Mouse (Mus musculus): ENCODE measurements around the gene Cep162. TPM values are rescaled to one million over a fixed set of nuclear protein-coding genes. Genes with fewer than 3 reads are reported as not detected.

The Cep162 gene
- polyA plus RNA-seq, 1 experiment = 0.06 TPM

GRCm38 (mm10) chr9:87145180-87145579 lies 110.2 kb downstream of the Cep162 start:
- Histone ChIP-seq H3K4me3 (replicated peaks) (no peak overlapping the region), H3K36me3 (ENCODE audit: control insufficient read depth) (no peaks in the 10 kb centered on the region), H3K4me1 (ENCODE audit: control insufficient read depth) (no peaks in the 10 kb centered on the region), H3K9me3 (ENCODE audit: control insufficient read depth, low read length) (no peaks in the 10 kb centered on the region), H3K27me3 (ENCODE audit: control insufficient read depth) (peaks cover 25% of the 10 kb centered on the region)
- TF ChIP-seq TAL1 (IDR thresholded peaks at IDR 0.05; ENCODE audit: low read length) (no peak), GATA1 (IDR thresholded peaks at IDR 0.05; ENCODE audit: low read length) (no peak)

- H3K4me1 ChIP-seq (ENCODE audit: control insufficient read depth) = no peaks in the 10 kb centered on the region
- no peaks in the 10 kb centered on the region for H3K9me3 ChIP-seq (ENCODE audit: control insufficient read depth, low read length)
- H3K36me3 ChIP-seq (ENCODE audit: control insufficient read depth) = no peaks in the 10 kb centered on the region
- peaks cover 25% of the 10 kb centered on the region for H3K27me3 ChIP-seq (ENCODE audit: control insufficient read depth)
- no peak overlapping the region for H3K4me3 ChIP-seq (replicated peaks)
- no peak for TF ChIP-seq GATA1 (IDR thresholded peaks at IDR 0.05; ENCODE audit: low read length)
- TF ChIP-seq TAL1 (IDR thresholded peaks at IDR 0.05; ENCODE audit: low read length) = no peak
Measured at GRCm38 (mm10) chr9:87144532-87144931, 110.8 kb downstream of the Cep162 start.

DNA sequence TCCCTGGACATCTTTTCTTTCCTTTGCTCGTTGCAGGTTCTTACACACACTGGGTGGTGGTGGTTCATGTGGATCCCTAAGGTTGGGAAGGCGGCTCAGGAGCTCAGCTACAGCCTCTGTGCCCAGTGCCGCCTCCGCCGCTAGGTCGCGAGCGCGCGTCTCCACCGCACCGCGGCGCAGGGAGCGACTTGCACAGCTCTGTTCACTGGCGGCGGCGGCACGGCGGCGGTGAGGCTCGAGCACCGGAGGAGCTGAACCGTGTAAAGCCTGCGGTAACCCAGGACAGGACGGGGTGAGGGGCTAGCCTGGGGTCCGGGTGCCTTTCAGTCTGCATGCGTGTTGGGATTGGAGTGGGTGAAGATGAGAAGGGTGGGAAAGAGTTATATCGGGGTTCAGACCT lies 111.2 kb downstream of the Cep162 start, which contains the start of gene Mrap2:
Mrap2 (plus strand) TSS at position 201 of the 400 bp plus-strand sequence.
- H3K4me3 ChIP-seq (replicated peaks) = no peak within 1 kb of the TSS
- H3K4me1 ChIP-seq (ENCODE audit: control insufficient read depth) = no peaks in the 10 kb centered on the region
- H3K9me3 ChIP-seq (ENCODE audit: control insufficient read depth, low read length) = no peaks in the 10 kb centered on the region
- H3K36me3 ChIP-seq (ENCODE audit: control insufficient read depth) = no peaks in the 10 kb centered on the region
- peaks cover 25% of the 10 kb centered on the region for H3K27me3 ChIP-seq (ENCODE audit: control insufficient read depth)
- TF ChIP-seq TAL1 (IDR thresholded peaks at IDR 0.05; ENCODE audit: low read length) (no peak), GATA1 (IDR thresholded peaks at IDR 0.05; ENCODE audit: low read length) (no peak)

DNA sequence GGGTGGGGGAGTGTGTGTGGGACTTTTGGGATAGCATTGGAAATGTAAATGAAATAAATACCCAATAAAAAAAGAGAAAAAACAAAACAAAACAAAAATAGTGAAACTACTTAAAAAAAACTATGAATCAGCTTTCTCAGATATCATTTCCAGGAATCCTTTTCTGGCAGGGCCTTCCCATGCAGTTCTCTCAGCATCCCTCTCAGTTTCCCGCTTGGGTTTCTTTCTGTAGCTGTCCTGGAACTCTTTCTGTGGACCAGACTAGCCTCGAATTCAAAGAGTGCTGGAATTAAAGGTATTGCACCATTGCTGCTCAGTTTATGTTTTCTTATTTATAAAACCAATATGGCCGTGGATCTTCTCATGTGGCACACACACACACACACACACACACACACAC lies 112.3 kb downstream of the Cep162 start:
- no peaks in the 10 kb centered on the region for H3K4me1 ChIP-seq (ENCODE audit: control insufficient read depth)
- H3K27me3 ChIP-seq (ENCODE audit: control insufficient read depth) = peaks cover 25% of the 10 kb centered on the region
- no peak for TF ChIP-seq GATA1 (IDR thresholded peaks at IDR 0.05; ENCODE audit: low read length)
- TF ChIP-seq TAL1 (IDR thresholded peaks at IDR 0.05; ENCODE audit: low read length) = no peak
- H3K36me3 ChIP-seq (ENCODE audit: control insufficient read depth) = no peaks in the 10 kb centered on the region
- H3K9me3 ChIP-seq (ENCODE audit: control insufficient read depth, low read length) = no peaks in the 10 kb centered on the region
- no peak overlapping the region for H3K4me3 ChIP-seq (replicated peaks)

Other genes starting within 250 kb of the Cep162 start
- gene Ripply2, start 240.0 kb downstream of the Cep162 start, polyA plus RNA-seq (2012) = not detected in 2 replicates
- gene Cyb5r4, start 233.5 kb downstream of the Cep162 start, polyA plus RNA-seq (2012) = 0.46 and 0.74 TPM in 2 replicates
- not detected in 2 replicates for gene Mrap2, start 111.2 kb downstream of the Cep162 start, polyA plus RNA-seq (2012)